Mouse (Mus musculus) lung, embryonic 16.5 days (tissue): ENCODE measurements around the gene Tagln. TPM values are rescaled to one million over a fixed set of nuclear protein-coding genes. Genes with fewer than 3 reads are reported as not detected.

Source experiments
- ATAC-seq: fragments of 200-750 bp; cut with Nextera tagmentation; 2 replicates; pipeline ENCODE4 v1.8.0; 2017; ENCODE audit warnings: low read depth, mild to moderate bottlenecking, moderate library complexity
- H3K27ac ChIP-seq: fragments of 300-500 bp; sonication (generic); 2 replicates; pipeline ENCODE4 v1.5.1; 2014; ENCODE audit warnings: mild to moderate bottlenecking, control low read depth, low read length
- H3K27me3 ChIP-seq: fragments of 300-500 bp; sonication (generic); 2 replicates; pipeline ENCODE4 v1.6.1; 2014; ENCODE audit warnings: low read depth, low read length, mixed read lengths; ENCODE audit not compliant: control insufficient read depth, insufficient read depth
- H3K36me3 ChIP-seq: fragments of 300-500 bp; sonication (generic); 2 replicates; pipeline ENCODE4 v1.6.1; 2014; ENCODE audit warnings: low read length; ENCODE audit not compliant: control insufficient read depth, insufficient read depth
- H3K4me1 ChIP-seq: fragments of 300-500 bp; sonication (generic); replicated peaks from 2 replicates; pipeline ENCODE4 v1.6.1; 2014; ENCODE audit warnings: low read length, mixed read lengths; ENCODE audit not compliant: control insufficient read depth, insufficient read depth
- H3K4me2 ChIP-seq: fragments of 300-500 bp; sonication (generic); 2 replicates; pipeline ENCODE4 v1.6.1; 2014; ENCODE audit warnings: low read depth, low read length, control low read depth
- H3K4me3 ChIP-seq: fragments of 300-500 bp; sonication (generic); 2 replicates; pipeline ENCODE4 v1.5.1; 2014; ENCODE audit warnings: mild to moderate bottlenecking, low read length, control low read depth
- H3K9ac ChIP-seq: fragments of 300-500 bp; sonication (generic); 2 replicates; pipeline ENCODE4 v1.6.1; 2014; ENCODE audit warnings: low read length, control low read depth
- H3K9me3 ChIP-seq: fragments of 300-500 bp; sonication (generic); 2 replicates; pipeline ENCODE4 v1.6.1; 2016; ENCODE audit warnings: low read length; ENCODE audit not compliant: control insufficient read depth
- WGBS: fragments of 180-500 bp; shearing (Covaris S2); extraction: QIAGEN DNeasy Blood & Tissue Kit; methylation state at CpG from one replicate; pipeline ENCODE4 v1.1.7; 2014; 5-methylcytosine and 5-hydroxymethylcytosine counted together
- polyA plus RNA-seq: library from polyadenylated mRNA; unstranded; fragments of >200 nt; fragmentation: Nextera tagmentation; extraction: Ambion mirVana; gene quantifications from 2 replicates; pipeline ENCODE4 v1.2.1, GENCODE M21; 2015

Tagln gene
- polyA plus RNA-seq, 1 experiment from 2014 or later: 141 TPM

GRCm38 (mm10) chr9:45917041-45917934 lies 18.6 kb downstream of the Tagln start:
- H3K27ac ChIP-seq: peak overlapping the region; percentile 66
- no peak overlapping the region for H3K4me2 ChIP-seq
- 60% methylated on average over 5 of the region's 5 CpGs for WGBS
- ATAC-seq: peak; percentile 80
- H3K27me3 ChIP-seq: no peaks in the 10 kb centered on the region
- no peak overlapping the region for H3K4me3 ChIP-seq
- no peak overlapping the region for H3K9ac ChIP-seq
- peaks cover 39% of the 10 kb centered on the region for H3K36me3 ChIP-seq
- H3K4me1 ChIP-seq: peaks cover 4% of the 10 kb centered on the region; the same call in 1 of the 2 replicates
- no peaks in the 10 kb centered on the region for H3K9me3 ChIP-seq

GRCm38 (mm10) chr9:45915659-45916058 lies 20.2 kb downstream of the Tagln start:
- H3K36me3 ChIP-seq: peaks cover 45% of the 10 kb centered on the region
- no peak overlapping the region for H3K4me3 ChIP-seq
- no peak overlapping the region for H3K27ac ChIP-seq
- no peak overlapping the region for H3K9ac ChIP-seq
- peaks cover 4% of the 10 kb centered on the region; the same call in 1 of the 2 replicates for H3K4me1 ChIP-seq
- 96% methylated on average over 2 of the region's 2 CpGs for WGBS
- H3K9me3 ChIP-seq: no peaks in the 10 kb centered on the region
- H3K27me3 ChIP-seq: no peaks in the 10 kb centered on the region
- H3K4me2 ChIP-seq: no peak overlapping the region
- no peak for ATAC-seq

- Histone ChIP-seq H3K4me3 (no peak overlapping the region), H3K9ac (no peak overlapping the region), H3K27ac (no peak overlapping the region), H3K27me3 (no peaks in the 10 kb centered on the region), H3K4me1 (peaks cover 7% of the 10 kb centered on the region), H3K4me2 (no peak overlapping the region), H3K36me3 (peaks cover 40% of the 10 kb centered on the region), H3K9me3 (no peaks in the 10 kb centered on the region)
- no peak for ATAC-seq
- WGBS: 65% methylated on average over 1 of the region's 1 CpGs
Observed at GRCm38 (mm10) chr9:45911673-45912072, 24.2 kb downstream of the Tagln start.

GRCm38 (mm10) chr9:45910995-45911394 lies 24.9 kb downstream of the Tagln start:
- Histone ChIP-seq H3K27me3 (no peaks in the 10 kb centered on the region), H3K36me3 (peaks cover 39% of the 10 kb centered on the region), H3K4me3 (no peak overlapping the region), H3K4me2 (no peak overlapping the region), H3K4me1 (peaks cover 7% of the 10 kb centered on the region), H3K9me3 (no peaks in the 10 kb centered on the region), H3K27ac (no peak overlapping the region), H3K9ac (no peak overlapping the region)
- no peak for ATAC-seq
- WGBS: 84% methylated on average over 3 of the region's 3 CpGs

- ATAC-seq: no peak
Observed at GRCm38 (mm10) chr9:45907078-45907428, 28.8 kb downstream of the Tagln start.

GRCm38 (mm10) chr9:45906355-45907077 lies 29.3 kb downstream of the Tagln start, which contains the start of the genes Pcsk7 and Rnf214:
Gene Pcsk7, plus strand, starts transcription at chr9:45906497.
Gene Rnf214, minus strand, starts transcription at chr9:45906911.
- peak; percentile 95 for ATAC-seq
- Histone ChIP-seq H3K27ac (peak within 1 kb of the TSS; percentile 98), H3K4me3 (peak within 1 kb of the TSS; percentile 96), H3K9ac (peak within 1 kb of the TSS; percentile 98), H3K27me3 (no peaks in the 10 kb centered on the region), H3K9me3 (no peaks in the 10 kb centered on the region), H3K4me2 (peak within 1 kb of the TSS; percentile 77), H3K36me3 (peaks cover 24% of the 10 kb centered on the region), H3K4me1 (peaks cover 15% of the 10 kb centered on the region)
- under 1% methylated on average over 77 of the region's 80 CpGs for WGBS

More at GRCm38 (mm10) chr9:45907078-45907428, 28.8 kb downstream of the Tagln start:
- H3K36me3 ChIP-seq: peaks cover 22% of the 10 kb centered on the region
- H3K4me2 ChIP-seq: peak overlapping the region; percentile 77
- H3K9me3 ChIP-seq: no peaks in the 10 kb centered on the region
- no peaks in the 10 kb centered on the region for H3K27me3 ChIP-seq
- WGBS: 0% methylated on average over 17 of the region's 19 CpGs
- H3K27ac ChIP-seq: peak overlapping the region; percentile 98
- H3K4me1 ChIP-seq: peaks cover 15% of the 10 kb centered on the region
- peak overlapping the region; percentile 98 for H3K9ac ChIP-seq
- H3K4me3 ChIP-seq: peak overlapping the region; percentile 96

- peak overlapping the region; percentile 98 for H3K9ac ChIP-seq
- H3K4me1 ChIP-seq: peaks cover 15% of the 10 kb centered on the region
- peak; percentile 51 for ATAC-seq
- peak overlapping the region; percentile 71 for H3K4me2 ChIP-seq
- peak overlapping the region; percentile 98 for H3K27ac ChIP-seq
- peak overlapping the region; percentile 96 for H3K4me3 ChIP-seq
- H3K27me3 ChIP-seq: no peaks in the 10 kb centered on the region
- WGBS: 1% methylated on average over 20 of the region's 27 CpGs
- H3K9me3 ChIP-seq: no peaks in the 10 kb centered on the region
- peaks cover 18% of the 10 kb centered on the region for H3K36me3 ChIP-seq
Observed at GRCm38 (mm10) chr9:45905811-45906237, 30.0 kb downstream of the Tagln start.

- ATAC-seq: no peak
- Histone ChIP-seq H3K9ac (peak overlapping the region; percentile 98; the same call in 1 of the 2 replicates), H3K27ac (no peak overlapping the region)
Observed at GRCm38 (mm10) chr9:45905196-45905595, 30.7 kb downstream of the Tagln start.

GRCm38 (mm10) chr9:45893681-45894080 lies 42.2 kb downstream of the Tagln start:
- H3K4me2 ChIP-seq: no peak overlapping the region
- peaks cover 22% of the 10 kb centered on the region for H3K36me3 ChIP-seq
- H3K9ac ChIP-seq: no peak overlapping the region
- no peaks in the 10 kb centered on the region for H3K27me3 ChIP-seq
- H3K9me3 ChIP-seq: no peaks in the 10 kb centered on the region
- no peak overlapping the region for H3K27ac ChIP-seq
- no peak for ATAC-seq
- H3K4me3 ChIP-seq: no peak overlapping the region
- no peaks in the 10 kb centered on the region for H3K4me1 ChIP-seq

More at GRCm38 (mm10) chr9:45905196-45905595, 30.7 kb downstream of the Tagln start:
- peaks cover 15% of the 10 kb centered on the region for H3K36me3 ChIP-seq
- 49% methylated on average over 4 of the region's 4 CpGs for WGBS
- no peaks in the 10 kb centered on the region for H3K9me3 ChIP-seq
- H3K4me3 ChIP-seq: peak overlapping the region; percentile 96
- peak overlapping the region; percentile 71 for H3K4me2 ChIP-seq
- no peaks in the 10 kb centered on the region for H3K27me3 ChIP-seq
- peaks cover 15% of the 10 kb centered on the region for H3K4me1 ChIP-seq
